Mouse (Mus musculus) NIH3T3 (cell line): Measurements from ENCODE around the gene Foxred1.

Experiments used
- DNase-seq: peaks from one replicate; pipeline ENCODE4 v3.0.0-alpha.2; 2012; ENCODE audit warnings: low read depth

Gene Foxred1

GRCm38 (mm10) chr9:35210542-35211474, at the start of gene Foxred1:
Gene Foxred1, minus strand, starts transcription at chr9:35211055.
- DNase-seq = peak; percentile 98

GRCm38 (mm10) chr9:35257365-35257764, 46.5 kb upstream of the Foxred1 start:
- no peak for DNase-seq

GRCm38 (mm10) chr9:35249476-35249875, 38.6 kb upstream of the Foxred1 start:
- peak; percentile 8 for DNase-seq

GRCm38 (mm10) chr9:35247405-35247804, 36.5 kb upstream of the Foxred1 start:
- no peak for DNase-seq

- no peak for DNase-seq
Observed at GRCm38 (mm10) chr9:35239734-35240133, 28.9 kb upstream of the Foxred1 start.

GRCm38 (mm10) chr9:35238915-35239571, 28.2 kb upstream of the Foxred1 start:
- DNase-seq = no peak

- DNase-seq = no peak
Observed at GRCm38 (mm10) chr9:35238371-35238770, 27.5 kb upstream of the Foxred1 start.

GRCm38 (mm10) chr9:35235996-35236395, 25.1 kb upstream of the Foxred1 start:
- DNase-seq = no peak

GRCm38 (mm10) chr9:35228671-35229070, 17.8 kb upstream of the Foxred1 start:
- no peak for DNase-seq

- no peak for DNase-seq
Observed at GRCm38 (mm10) chr9:35223466-35223865, 12.6 kb upstream of the Foxred1 start.

- no peak for DNase-seq
Observed at GRCm38 (mm10) chr9:35217963-35218362, 7.1 kb upstream of the Foxred1 start.

- no peak for DNase-seq
Observed at GRCm38 (mm10) chr9:35211573-35212511, 987 bp upstream of the Foxred1 start.

- DNase-seq = no peak
Observed at GRCm38 (mm10) chr9:35204421-35204820, 6.4 kb downstream of the Foxred1 start.

- DNase-seq = no peak
Observed at GRCm38 (mm10) chr9:35203536-35203935, 7.3 kb downstream of the Foxred1 start.

- no peak for DNase-seq
Observed at GRCm38 (mm10) chr9:35200529-35201060, 10.3 kb downstream of the Foxred1 start.

- DNase-seq = peak; percentile 90
Observed at GRCm38 (mm10) chr9:35199772-35200471, 10.9 kb downstream of the Foxred1 start, which contains the start of the genes Srpr and Tirap. Gene Srpr, plus strand, starts transcription at chr9:35200175. Gene Tirap, minus strand, starts transcription at chr9:35200291.

- DNase-seq = peak; percentile 23
Observed at GRCm38 (mm10) chr9:35198945-35199771, 11.7 kb downstream of the Foxred1 start.

- no peak for DNase-seq
Observed at GRCm38 (mm10) chr9:35198351-35198750, 12.5 kb downstream of the Foxred1 start.

- no peak for DNase-seq
Observed at GRCm38 (mm10) chr9:35197625-35198024, 13.2 kb downstream of the Foxred1 start.

GRCm38 (mm10) chr9:35194048-35194447, 16.8 kb downstream of the Foxred1 start:
- DNase-seq = no peak
